Mouse (Mus musculus) mouse trophoblast stem cell (cell line): ENCODE data around the gene Nfxl1.

Experiments used
- in situ Hi-C, 2 experiments: fragments of 300-500 bp; cut with MseI, MboI; formaldehyde crosslinking; loops; 2 replicates in 1 of 2; 3 replicates in 1 of 2; pipeline ENCODE4 v1.15.1; 2025

Gene Nfxl1

DNA sequence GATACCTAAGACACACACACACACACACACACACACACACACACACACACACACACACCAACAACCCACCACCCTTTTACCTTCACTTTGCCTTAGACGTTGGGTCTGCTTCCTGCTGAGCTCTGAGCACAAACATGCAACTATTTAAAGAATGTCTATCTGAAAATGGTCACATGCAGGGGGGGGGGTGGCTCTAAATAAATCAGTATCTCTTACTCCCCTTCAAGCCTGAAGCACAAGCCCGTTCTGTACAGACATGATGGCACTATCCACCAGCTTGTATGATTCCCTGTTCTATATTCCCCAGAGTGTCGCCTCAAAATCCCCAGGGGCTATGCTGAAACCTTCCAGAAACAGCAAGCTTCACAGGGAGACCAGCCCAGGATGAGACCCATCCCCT is 57.7 kb downstream of the Nfxl1 start:
- in situ Hi-C loops, result loop anchor here in 1 of 2 experiments (5.0 kb wide), 1 partner anchor 149 kb away; no protein-coding TSS in a partner anchor

GRCm38 (mm10) chr5:72498271-72498670 is 61.2 kb downstream of the Nfxl1 start:
- in situ Hi-C loops, result no loop called here

- in situ Hi-C loops, result no loop called here
These were observed 62.7 kb downstream of the Nfxl1 start for GRCm38 (mm10) chr5:72496756-72497155.

DNA sequence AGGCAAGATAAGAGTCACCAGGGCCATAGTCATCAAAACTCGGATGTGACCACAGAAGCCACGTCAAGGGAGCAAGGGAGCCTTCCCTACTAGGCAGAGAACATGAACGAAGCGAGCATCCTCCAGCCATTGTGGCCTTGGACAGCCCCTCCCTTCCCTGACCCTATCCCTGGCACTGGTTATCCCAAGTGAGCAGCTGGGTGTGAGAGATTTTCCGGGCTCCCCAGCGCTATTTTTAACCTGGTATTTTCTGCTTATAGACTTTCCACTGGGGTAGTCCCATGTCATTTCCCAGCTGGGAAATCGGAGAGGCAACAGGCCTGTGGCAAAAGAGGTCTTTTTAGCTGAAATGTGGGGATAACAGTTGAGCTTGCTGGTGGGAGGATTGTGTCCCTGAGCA is 65.6 kb downstream of the Nfxl1 start:
- in situ Hi-C loops, result no loop called here

DNA sequence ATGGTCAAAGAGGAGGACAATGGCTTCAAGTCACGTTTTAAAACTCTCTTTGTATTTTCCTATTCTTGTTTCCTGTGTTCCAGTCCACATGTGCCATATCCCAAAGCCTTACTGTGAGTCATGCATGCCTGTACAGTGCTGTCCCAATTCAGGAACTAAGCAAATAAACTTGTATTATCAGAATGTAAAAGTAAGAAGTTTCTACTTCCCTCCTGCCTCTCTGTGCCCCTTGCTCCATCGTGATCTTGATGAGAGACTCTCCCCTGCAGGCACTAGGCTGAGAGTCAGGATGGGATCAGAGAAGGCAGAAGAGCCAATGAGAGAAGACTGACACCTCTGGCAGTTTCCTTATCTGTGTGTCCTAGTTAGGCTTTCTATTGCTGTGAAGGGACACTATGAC is 68.3 kb downstream of the Nfxl1 start:
- in situ Hi-C loops, result no loop called here

GRCm38 (mm10) chr5:72480456-72480855 is 79.0 kb downstream of the Nfxl1 start:
- in situ Hi-C loops, result no loop called here

- in situ Hi-C loops, result no loop called here
These were observed 87.0 kb downstream of the Nfxl1 start for GRCm38 (mm10) chr5:72472317-72473009.

- in situ Hi-C loops, result no loop called here
These were observed 87.7 kb downstream of the Nfxl1 start for GRCm38 (mm10) chr5:72471746-72472145.

GRCm38 (mm10) chr5:72464932-72465331 is 94.6 kb downstream of the Nfxl1 start:
- in situ Hi-C loops, result no loop called here
